Mouse (Mus musculus): ENCODE data around the gene Slc38a9. TPM values are rescaled to one million over a fixed set of nuclear protein-coding genes. Genes with fewer than 3 reads are reported as not detected.

The Slc38a9 gene
- polyA plus RNA-seq, 1 experiment = 1.1 TPM

GRCm38 (mm10) chr13:112645529-112646186 is 14.9 kb upstream of the Slc38a9 start:
- no peaks in the 10 kb centered on the region for H3K4me1 ChIP-seq
- no peak for TF ChIP-seq GATA1 (IDR thresholded peaks at IDR 0.05; ENCODE audit: borderline replicate concordance, low read length)
- TF ChIP-seq FLI1 (IDR thresholded peaks at IDR 0.05; ENCODE audit: low read length) = no peak
- H3K9me3 ChIP-seq = no peaks in the 10 kb centered on the region
- no peak overlapping the region for H3K4me3 ChIP-seq (replicated peaks)
- peaks cover 4% of the 10 kb centered on the region for H3K27me3 ChIP-seq (replicated peaks)
- H3K36me3 ChIP-seq (replicated peaks; ENCODE audit: low read length) = no peaks in the 10 kb centered on the region

GRCm38 (mm10) chr13:112651183-112651582 is 9.4 kb upstream of the Slc38a9 start:
- Histone ChIP-seq H3K9me3 (peaks cover 9% of the 10 kb centered on the region), H3K27me3 (replicated peaks) (peaks cover 4% of the 10 kb centered on the region), H3K36me3 (replicated peaks; ENCODE audit: low read length) (no peaks in the 10 kb centered on the region), H3K4me1 (no peaks in the 10 kb centered on the region), H3K4me3 (replicated peaks) (no peak overlapping the region)
- TF ChIP-seq GATA1 (IDR thresholded peaks at IDR 0.05; ENCODE audit: borderline replicate concordance, low read length) (no peak), FLI1 (IDR thresholded peaks at IDR 0.05; ENCODE audit: low read length) (no peak)

- H3K4me3 ChIP-seq (replicated peaks) = no peak within 1 kb of the TSS
- H3K9me3 ChIP-seq = peaks cover 9% of the 10 kb centered on the region
- no peaks in the 10 kb centered on the region for H3K36me3 ChIP-seq (replicated peaks; ENCODE audit: low read length)
- H3K4me1 ChIP-seq = no peaks in the 10 kb centered on the region
- H3K27me3 ChIP-seq (replicated peaks) = peaks cover 4% of the 10 kb centered on the region
- TF ChIP-seq FLI1 (IDR thresholded peaks at IDR 0.05; ENCODE audit: low read length) = no peak
- TF ChIP-seq GATA1 (IDR thresholded peaks at IDR 0.05; ENCODE audit: borderline replicate concordance, low read length) = no peak
Measured at GRCm38 (mm10) chr13:112652205-112652604, 8.3 kb upstream of the Slc38a9 start, which contains the start of gene Ddx4. Ddx4 (minus strand) TSS chr13:112652475.

- H3K36me3 ChIP-seq (replicated peaks; ENCODE audit: low read length) = no peaks in the 10 kb centered on the region
- H3K4me3 ChIP-seq (replicated peaks) = peak overlapping the region; percentile 97
- H3K4me1 ChIP-seq = peaks cover 17% of the 10 kb centered on the region
- H3K27me3 ChIP-seq (replicated peaks) = no peaks in the 10 kb centered on the region
- H3K9me3 ChIP-seq = no peaks in the 10 kb centered on the region
- TF ChIP-seq GATA1 (IDR thresholded peaks at IDR 0.05; ENCODE audit: borderline replicate concordance, low read length) (no peak), FLI1 (IDR thresholded peaks at IDR 0.05; ENCODE audit: low read length) (no peak)
Measured at GRCm38 (mm10) chr13:112659986-112660573, 471 bp upstream of the Slc38a9 start.

- TF ChIP-seq FLI1 (IDR thresholded peaks at IDR 0.05; ENCODE audit: low read length) = no peak
- H3K27me3 ChIP-seq (replicated peaks) = no peaks in the 10 kb centered on the region
- H3K4me1 ChIP-seq = peaks cover 17% of the 10 kb centered on the region
- H3K9me3 ChIP-seq = no peaks in the 10 kb centered on the region
- no peaks in the 10 kb centered on the region for H3K36me3 ChIP-seq (replicated peaks; ENCODE audit: low read length)
- H3K4me3 ChIP-seq (replicated peaks) = peak overlapping the region; percentile 35
Measured at GRCm38 (mm10) chr13:112661687-112662086, 1.1 kb downstream of the Slc38a9 start.

GRCm38 (mm10) chr13:112666433-112667024 is 6.0 kb downstream of the Slc38a9 start:
- Histone ChIP-seq H3K4me1 (peaks cover 6% of the 10 kb centered on the region; the same call in 1 of the 2 replicates), H3K4me3 (replicated peaks) (no peak overlapping the region), H3K27me3 (replicated peaks) (no peaks in the 10 kb centered on the region), H3K9me3 (no peaks in the 10 kb centered on the region), H3K36me3 (replicated peaks; ENCODE audit: low read length) (peaks cover 24% of the 10 kb centered on the region)
- no peak for TF ChIP-seq FLI1 (IDR thresholded peaks at IDR 0.05; ENCODE audit: low read length)
- TF ChIP-seq GATA1 (IDR thresholded peaks at IDR 0.05; ENCODE audit: borderline replicate concordance, low read length) = no peak

GRCm38 (mm10) chr13:112667215-112667614 is 6.7 kb downstream of the Slc38a9 start:
- Histone ChIP-seq H3K4me1 (0 out of 2 replicates have a peak, but pooled peaks cover 4% of the 10 kb centered on the region), H3K36me3 (replicated peaks; ENCODE audit: low read length) (peaks cover 31% of the 10 kb centered on the region), H3K4me3 (replicated peaks) (no peak overlapping the region), H3K9me3 (no peaks in the 10 kb centered on the region), H3K27me3 (replicated peaks) (no peaks in the 10 kb centered on the region)
- no peak for TF ChIP-seq GATA1 (IDR thresholded peaks at IDR 0.05; ENCODE audit: borderline replicate concordance, low read length)
- no peak for TF ChIP-seq FLI1 (IDR thresholded peaks at IDR 0.05; ENCODE audit: low read length)

GRCm38 (mm10) chr13:112671708-112672107 is 11.2 kb downstream of the Slc38a9 start:
- no peak overlapping the region for H3K4me3 ChIP-seq (replicated peaks)
- no peaks in the 10 kb centered on the region for H3K4me1 ChIP-seq
- no peaks in the 10 kb centered on the region for H3K27me3 ChIP-seq (replicated peaks)
- H3K9me3 ChIP-seq = no peaks in the 10 kb centered on the region
- H3K36me3 ChIP-seq (replicated peaks; ENCODE audit: low read length) = peaks cover 56% of the 10 kb centered on the region
- TF ChIP-seq GATA1 (IDR thresholded peaks at IDR 0.05; ENCODE audit: borderline replicate concordance, low read length) (no peak), FLI1 (IDR thresholded peaks at IDR 0.05; ENCODE audit: low read length) (no peak)

- Histone ChIP-seq H3K4me3 (replicated peaks) (no peak overlapping the region), H3K27me3 (replicated peaks) (no peaks in the 10 kb centered on the region), H3K4me1 (no peaks in the 10 kb centered on the region), H3K9me3 (no peaks in the 10 kb centered on the region), H3K36me3 (replicated peaks; ENCODE audit: low read length) (peaks cover 63% of the 10 kb centered on the region)
- no peak for TF ChIP-seq GATA1 (IDR thresholded peaks at IDR 0.05; ENCODE audit: borderline replicate concordance, low read length)
- no peak for TF ChIP-seq FLI1 (IDR thresholded peaks at IDR 0.05; ENCODE audit: low read length)
Measured at GRCm38 (mm10) chr13:112672797-112673196, 12.2 kb downstream of the Slc38a9 start.

GRCm38 (mm10) chr13:112673899-112674447 is 13.4 kb downstream of the Slc38a9 start:
- Histone ChIP-seq H3K4me3 (replicated peaks) (no peak overlapping the region), H3K36me3 (replicated peaks; ENCODE audit: low read length) (peaks cover 68% of the 10 kb centered on the region), H3K27me3 (replicated peaks) (no peaks in the 10 kb centered on the region), H3K9me3 (0 out of 2 replicates have a peak, but pooled peaks cover 4% of the 10 kb centered on the region), H3K4me1 (no peaks in the 10 kb centered on the region)
- TF ChIP-seq FLI1 (IDR thresholded peaks at IDR 0.05; ENCODE audit: low read length) = no peak
- TF ChIP-seq GATA1 (IDR thresholded peaks at IDR 0.05; ENCODE audit: borderline replicate concordance, low read length) = no peak

All from megakaryocyte, embryonic 14.5 days (primary cell).